Mouse (Mus musculus) cerebellum, adult 2 months (tissue): ENCODE data around the gene Cask.

Experiments used
- CTCF ChIP-seq: fragments of 200-500 bp; IDR thresholded peaks from 2 replicates; pipeline ENCODE4 v1.5.1; 2011; ENCODE audit warnings: low read depth, mild to moderate bottlenecking, control low read depth, low read length, moderate library complexity, borderline replicate concordance; ENCODE audit not compliant: insufficient read depth
- POLR2A ChIP-seq: fragments of 200-500 bp; IDR thresholded peaks from 2 replicates; pipeline ENCODE4 v1.6.1; 2011; ENCODE audit warnings: low read length, control low read depth, borderline replicate concordance; ENCODE audit not compliant: insufficient read depth

DNA sequence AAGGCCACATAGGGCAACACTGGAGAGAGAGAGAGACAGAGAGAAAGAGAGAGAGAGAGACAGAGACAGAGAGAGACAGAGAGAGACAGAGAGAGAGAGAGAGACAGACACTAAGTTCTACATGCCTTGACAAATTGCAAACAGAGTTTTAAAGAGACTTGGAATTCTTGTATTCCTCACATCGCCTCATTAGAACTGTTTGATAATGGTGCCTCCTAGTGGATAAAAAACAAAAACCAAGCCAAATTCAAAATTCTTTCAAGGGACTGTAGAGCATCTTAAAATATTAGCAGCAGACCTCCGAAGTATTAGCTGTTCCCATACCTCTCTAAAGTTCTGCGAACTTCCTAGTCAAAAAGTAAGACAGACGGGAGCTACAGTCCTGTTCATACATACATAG is 159.3 kb downstream of the Cask start:
- TF ChIP-seq CTCF (0 out of 2 replicates have a peak, but pooled peaks have one; percentile 15), POLR2A (no peak)
